Mouse (Mus musculus) heart, embryonic 16.5 days (tissue): ENCODE results near the gene Cyp4a32. TPM values are rescaled to one million over a fixed set of nuclear protein-coding genes. Genes with fewer than 3 reads are reported as not detected.
"Not testable (repeated sequence)": the region's sequence is repeated elsewhere in the genome, so short reads cannot be mapped to it uniquely, and the experiment has no call there.

ENCODE experiments used
- ATAC-seq: fragments of 200-750 bp; cut with Nextera tagmentation; replicated peaks from 2 replicates; pipeline ENCODE4 v1.8.0; 2017; ENCODE audit warnings: moderate number of reproducible peaks; ENCODE audit not compliant: insufficient read depth, low FRiP score; ENCODE audit errors: extremely low read depth
- H3K27ac ChIP-seq: fragments of 300-500 bp; sonication (generic); 2 replicates; pipeline ENCODE4 v1.5.1; 2014; ENCODE audit warnings: mild to moderate bottlenecking, low read length, control low read depth, moderate library complexity
- H3K27me3 ChIP-seq: fragments of 300-500 bp; sonication (generic); 2 replicates; pipeline ENCODE4 v1.6.1; 2014; ENCODE audit warnings: low read length, mixed read lengths; ENCODE audit not compliant: control insufficient read depth, insufficient read depth
- H3K36me3 ChIP-seq: fragments of 300-500 bp; sonication (generic); 2 replicates; pipeline ENCODE4 v1.6.1; 2014; ENCODE audit not compliant: control insufficient read depth, insufficient read depth
- H3K4me1 ChIP-seq: fragments of 300-500 bp; sonication (generic); 2 replicates; pipeline ENCODE4 v1.6.1; 2014; ENCODE audit warnings: low read length, mixed read lengths; ENCODE audit not compliant: control insufficient read depth, insufficient read depth
- H3K4me2 ChIP-seq: fragments of 300-500 bp; sonication (generic); 2 replicates; pipeline ENCODE4 v1.6.1; 2014; ENCODE audit warnings: low read depth, mild to moderate bottlenecking, control low read depth, low read length
- H3K4me3 ChIP-seq: fragments of 300-500 bp; sonication (generic); 2 replicates; pipeline ENCODE4 v1.5.1; 2014; ENCODE audit warnings: mild to moderate bottlenecking, control low read depth, low read length
- H3K9ac ChIP-seq: fragments of 300-500 bp; sonication (generic); 2 replicates; pipeline ENCODE4 v1.6.1; 2014; ENCODE audit warnings: low read length, control low read depth
- H3K9me3 ChIP-seq: fragments of 300-500 bp; sonication (generic); replicated peaks from 2 replicates; pipeline ENCODE4 v1.6.1; 2016; ENCODE audit warnings: low read length; ENCODE audit not compliant: control insufficient read depth
- WGBS: fragments of 180-500 bp; shearing (Covaris S2); extraction: QIAGEN DNeasy Blood & Tissue Kit; methylation state at CpG from one replicate; pipeline ENCODE4 v1.1.7; 2014; 5-methylcytosine and 5-hydroxymethylcytosine counted together
- polyA plus RNA-seq: library from polyadenylated mRNA; unstranded; fragments of >200 nt; fragmentation: Nextera tagmentation; extraction: Ambion mirVana; gene quantifications from 2 replicates; pipeline ENCODE4 v1.2.1, GENCODE M21; 2015

Gene Cyp4a32
- polyA plus RNA-seq: not detected in 2 replicates

DNA sequence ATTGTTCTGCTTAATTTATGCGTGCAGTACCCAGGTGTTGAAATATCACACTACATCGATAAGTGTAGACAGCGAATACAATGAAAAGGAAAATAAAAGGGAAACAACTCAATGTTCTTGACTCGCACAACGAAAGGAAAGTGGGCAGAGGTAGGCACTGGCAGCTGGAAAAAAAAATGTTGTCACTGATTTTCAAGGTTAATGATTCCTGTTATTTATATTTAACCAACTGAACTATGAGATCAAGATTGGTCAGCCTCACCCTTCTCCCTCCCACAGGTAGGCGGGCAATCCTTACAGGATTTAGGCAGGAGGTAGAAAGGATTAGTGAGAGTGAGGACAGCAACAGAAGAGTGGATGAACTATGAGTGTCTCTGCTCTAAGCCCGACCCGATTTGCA, at the start of gene Cyp4a32:
TSS of gene Cyp4a32 (plus strand) at position 359 of the 400 bp plus-strand sequence.
- not testable (repeated sequence) for H3K27me3 ChIP-seq, H3K4me1 ChIP-seq, H3K36me3 ChIP-seq, H3K9me3 ChIP-seq, H3K27ac ChIP-seq, H3K4me2 ChIP-seq, H3K9ac ChIP-seq, H3K4me3 ChIP-seq, ATAC-seq
- WGBS: 78% methylated on average over 8 of the region's 8 CpGs

DNA sequence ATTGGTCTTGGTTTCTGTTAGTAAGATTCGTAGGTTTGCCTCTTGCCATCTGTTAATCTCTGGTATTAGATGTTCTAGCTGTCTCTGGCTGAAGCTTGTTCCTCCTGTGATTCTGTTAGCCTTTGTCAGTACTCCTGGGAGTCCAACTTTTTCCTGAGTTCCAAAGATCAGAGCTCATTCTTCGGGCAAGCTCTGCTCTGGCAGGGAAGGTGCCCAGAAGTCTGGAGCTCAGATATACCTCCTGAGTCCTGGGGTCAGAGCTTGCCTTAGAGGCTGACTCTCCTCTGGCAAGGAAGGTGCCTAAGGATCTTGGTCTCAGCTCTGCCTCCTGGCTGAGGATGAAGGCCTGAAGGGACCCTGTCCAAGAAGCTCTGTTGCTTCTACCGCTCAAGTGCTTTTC, 48.0 kb upstream of the Cyp4a32 start:
- H3K4me2 ChIP-seq: no peak overlapping the region
- H3K27ac ChIP-seq: no peak overlapping the region
- no peak for ATAC-seq
- no peak overlapping the region for H3K9ac ChIP-seq
- no peaks in the 10 kb centered on the region for H3K9me3 ChIP-seq
- H3K27me3 ChIP-seq: no peaks in the 10 kb centered on the region
- H3K4me3 ChIP-seq: no peak overlapping the region
- H3K36me3 ChIP-seq: no peaks in the 10 kb centered on the region
- 77% methylated on average over 3 of the region's 3 CpGs for WGBS
- H3K4me1 ChIP-seq: no peaks in the 10 kb centered on the region

DNA sequence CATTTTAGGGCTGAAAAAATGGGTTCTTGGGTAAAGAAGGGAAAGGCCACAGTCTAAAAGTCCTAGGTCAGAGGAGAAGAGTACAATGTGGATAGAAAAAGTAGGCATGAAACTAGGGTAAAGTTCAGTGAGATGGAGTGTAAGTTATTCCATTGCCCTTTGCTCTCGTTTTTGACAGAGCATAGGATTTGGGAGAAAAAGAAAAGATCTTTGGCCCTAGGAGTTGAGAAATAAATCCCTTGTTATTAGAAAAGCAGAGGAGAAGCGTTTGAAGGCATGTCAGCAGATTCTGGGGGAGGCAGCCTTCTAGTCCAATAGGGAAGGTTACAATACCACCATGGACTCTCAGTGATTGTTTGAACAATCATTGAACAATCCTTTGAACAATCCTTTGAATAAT, 45.3 kb upstream of the Cyp4a32 start:
- H3K4me2 ChIP-seq: no peak overlapping the region
- no peaks in the 10 kb centered on the region for H3K27me3 ChIP-seq
- H3K36me3 ChIP-seq: no peaks in the 10 kb centered on the region
- no peaks in the 10 kb centered on the region for H3K4me1 ChIP-seq
- H3K9ac ChIP-seq: no peak overlapping the region
- no peak overlapping the region for H3K4me3 ChIP-seq
- no peak overlapping the region for H3K27ac ChIP-seq
- no peak for ATAC-seq
- no peaks in the 10 kb centered on the region for H3K9me3 ChIP-seq
- WGBS: 43% methylated on average over 2 of the region's 2 CpGs

DNA sequence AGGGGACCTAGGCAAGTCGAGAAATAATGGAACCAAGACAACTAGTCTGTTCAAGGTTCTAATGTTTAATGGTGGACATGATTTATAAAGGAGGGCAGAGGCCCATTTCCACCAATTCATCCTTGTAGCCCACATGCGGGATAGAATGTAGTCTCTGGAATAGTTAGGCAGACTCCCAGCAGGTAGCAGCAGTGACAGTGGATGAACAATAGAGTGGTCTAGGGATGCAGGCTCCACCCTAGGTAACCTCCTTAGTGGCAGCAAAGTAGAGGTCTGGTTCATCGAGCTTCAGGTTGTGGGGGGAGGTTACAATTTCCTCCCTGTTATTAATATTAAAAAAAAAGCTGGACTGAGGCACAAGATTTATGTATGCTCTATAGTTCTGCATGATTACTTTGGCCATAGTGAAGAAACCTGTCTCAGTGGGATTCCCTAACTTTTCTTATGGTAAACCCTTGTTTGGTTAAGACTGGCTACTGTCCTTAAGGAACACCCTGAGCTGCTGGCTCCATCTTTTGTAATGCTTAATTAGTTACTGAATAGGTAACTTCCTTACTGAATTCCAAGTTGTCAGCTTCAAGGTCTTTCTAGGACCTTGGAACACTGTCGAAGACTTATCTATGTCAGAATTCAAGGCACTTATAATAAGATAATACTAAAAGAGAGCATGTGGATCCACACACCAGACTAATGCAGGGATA, 42.8 kb upstream of the Cyp4a32 start:
- H3K9me3 ChIP-seq: no peaks in the 10 kb centered on the region
- H3K9ac ChIP-seq: no peak overlapping the region
- no peak overlapping the region for H3K4me3 ChIP-seq
- H3K4me2 ChIP-seq: no peak overlapping the region
- H3K36me3 ChIP-seq: no peaks in the 10 kb centered on the region
- ATAC-seq: no peak
- no peak overlapping the region for H3K27ac ChIP-seq
- H3K4me1 ChIP-seq: no peaks in the 10 kb centered on the region
- WGBS: 70% methylated on average over 4 of the region's 4 CpGs
- no peaks in the 10 kb centered on the region for H3K27me3 ChIP-seq

DNA sequence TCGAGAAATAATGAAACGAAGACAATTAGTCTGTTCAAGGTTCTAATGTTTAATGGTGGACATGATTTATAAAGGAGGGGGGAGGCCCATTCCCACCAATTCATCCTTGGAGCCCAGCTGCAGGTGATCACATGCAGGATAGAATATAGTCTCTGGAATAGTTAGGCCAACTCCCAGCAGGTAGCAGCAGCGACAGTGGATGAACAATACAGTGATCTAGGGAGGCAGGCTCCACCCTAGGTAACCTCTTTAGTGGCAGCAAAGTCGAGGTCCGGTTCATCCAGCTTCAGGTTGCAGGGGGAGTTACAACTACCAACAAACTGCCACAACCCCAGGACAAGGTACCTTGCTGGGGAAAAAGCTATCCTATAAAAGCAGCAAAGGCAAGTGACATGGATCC, 39.5 kb upstream of the Cyp4a32 start:
- not testable (repeated sequence) for ATAC-seq, H3K4me3 ChIP-seq, H3K4me1 ChIP-seq, H3K9me3 ChIP-seq, H3K4me2 ChIP-seq, H3K27me3 ChIP-seq, H3K9ac ChIP-seq, H3K36me3 ChIP-seq, H3K27ac ChIP-seq
- WGBS: 67% methylated on average over 5 of the region's 5 CpGs

DNA sequence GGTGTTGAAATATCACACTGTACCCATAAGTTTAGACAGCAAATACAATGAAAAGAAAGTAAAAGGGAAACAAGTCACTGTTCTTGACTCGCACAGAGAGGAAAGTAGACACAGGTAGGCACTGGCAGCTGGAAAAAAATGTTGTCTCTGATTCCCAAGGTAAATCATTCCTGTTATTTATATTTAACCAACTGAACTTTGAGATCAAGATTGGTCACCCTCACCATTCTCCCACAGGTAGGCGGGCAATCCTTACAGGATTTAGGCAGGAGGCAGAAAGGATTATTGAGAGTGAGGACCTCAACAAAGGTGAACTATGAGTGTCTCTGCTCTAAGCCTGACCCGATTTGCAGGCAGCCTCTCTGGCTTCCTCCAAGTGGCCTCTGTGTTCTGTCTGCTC, 37.4 kb upstream of the Cyp4a32 start, which contains the start of gene Cyp4a31:
TSS of gene Cyp4a31 (plus strand) at position 249 of the 400 bp plus-strand sequence.
- H3K9me3 ChIP-seq: no peaks in the 10 kb centered on the region
- H3K4me1 ChIP-seq: no peaks in the 10 kb centered on the region
- no peak within 1 kb of the TSS for H3K4me3 ChIP-seq
- H3K36me3 ChIP-seq: no peaks in the 10 kb centered on the region
- H3K9ac ChIP-seq: no peak within 1 kb of the TSS
- no peaks in the 10 kb centered on the region for H3K27me3 ChIP-seq
- H3K4me2 ChIP-seq: no peak within 1 kb of the TSS
- WGBS: 71% methylated on average over 3 of the region's 3 CpGs
- no peak within 1 kb of the TSS for H3K27ac ChIP-seq
- no peak for ATAC-seq

DNA sequence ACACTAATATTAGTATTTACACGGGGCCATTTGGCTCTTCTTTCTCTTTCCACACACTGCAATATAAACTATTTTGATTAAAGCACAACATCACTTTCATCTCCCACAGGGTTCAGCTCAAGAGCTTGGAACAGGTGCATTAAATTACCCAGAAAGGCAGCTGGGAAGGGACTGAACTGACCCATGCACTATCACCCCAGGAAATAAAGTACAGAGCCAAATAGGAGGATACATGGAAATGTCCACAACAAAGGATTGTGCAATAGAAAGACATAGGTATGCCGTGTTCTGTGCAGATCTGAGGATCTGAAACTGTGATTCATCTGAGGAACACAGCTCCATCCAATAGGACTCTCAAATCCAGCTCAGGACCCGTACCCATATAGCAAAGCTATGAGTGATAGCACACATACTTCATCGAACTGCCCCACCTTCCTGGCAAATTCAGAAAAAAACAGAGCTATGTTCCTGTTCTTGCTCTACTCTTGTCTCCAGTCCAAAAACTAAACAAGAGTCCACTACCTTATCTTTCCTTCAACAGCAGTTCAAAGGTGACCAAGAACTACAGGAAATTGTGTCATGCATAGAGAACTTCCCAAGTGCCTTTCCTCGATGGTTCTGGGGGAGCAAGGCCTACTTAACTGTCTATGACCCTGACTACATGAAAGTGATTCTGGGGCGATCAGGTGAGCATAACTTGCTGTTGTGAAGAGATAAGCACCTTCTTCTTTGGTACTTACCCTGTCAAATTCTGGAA, 36.1 kb upstream of the Cyp4a32 start:
- not testable (repeated sequence) for H3K9ac ChIP-seq, H3K27me3 ChIP-seq, H3K4me1 ChIP-seq, H3K4me3 ChIP-seq, H3K9me3 ChIP-seq, H3K27ac ChIP-seq, H3K36me3 ChIP-seq, ATAC-seq, H3K4me2 ChIP-seq
- 57% methylated on average over 6 of the region's 6 CpGs for WGBS

DNA sequence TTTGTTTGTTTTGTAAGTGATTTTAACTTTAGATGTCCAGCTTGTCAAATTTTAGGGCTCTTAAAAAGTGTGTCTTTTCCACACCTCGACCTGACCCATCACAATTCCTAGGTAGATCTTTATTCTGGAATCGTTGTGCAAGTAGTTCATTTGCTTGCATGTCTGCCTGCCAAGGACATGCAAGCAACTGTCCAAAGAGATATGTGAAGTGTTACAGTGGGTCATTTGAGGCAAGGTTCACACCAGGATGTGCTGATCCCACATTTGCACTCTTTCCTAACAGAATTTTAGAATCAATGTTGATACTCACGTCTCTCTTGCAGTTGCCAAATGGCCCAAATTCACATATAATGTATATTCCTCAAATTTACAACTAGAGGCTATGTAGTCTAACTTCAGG, 25.5 kb upstream of the Cyp4a32 start:
- Histone ChIP-seq H3K27ac (no peak overlapping the region), H3K4me1 (no peaks in the 10 kb centered on the region), H3K36me3 (no peaks in the 10 kb centered on the region), H3K9me3 (no peaks in the 10 kb centered on the region), H3K27me3 (no peaks in the 10 kb centered on the region), H3K4me3 (no peak overlapping the region), H3K9ac (no peak overlapping the region), H3K4me2 (no peak overlapping the region)
- ATAC-seq: no peak
- 73% methylated on average over 3 of the region's 3 CpGs for WGBS

DNA sequence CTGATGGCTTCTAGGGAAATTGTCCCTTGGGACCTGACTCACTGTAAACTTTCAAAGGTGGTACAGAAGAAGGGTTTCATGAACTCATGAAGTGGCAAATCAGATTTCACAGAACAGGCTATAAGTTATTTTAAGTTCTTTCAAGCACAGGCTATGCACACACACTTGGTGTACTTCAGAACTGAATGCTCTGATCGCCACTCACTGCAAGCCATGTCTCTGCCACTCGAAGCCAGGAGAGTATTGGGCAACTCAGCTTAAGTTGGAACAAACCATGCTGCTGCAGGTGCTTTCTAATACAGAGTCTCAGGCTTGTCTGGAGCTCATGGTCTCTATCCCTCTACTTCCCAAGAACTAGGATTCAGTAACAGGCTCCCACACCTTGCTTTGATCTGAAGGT, 25.0 kb upstream of the Cyp4a32 start:
- no peaks in the 10 kb centered on the region for H3K36me3 ChIP-seq
- no peak overlapping the region for H3K9ac ChIP-seq
- no peaks in the 10 kb centered on the region for H3K27me3 ChIP-seq
- no peaks in the 10 kb centered on the region for H3K4me1 ChIP-seq
- no peak overlapping the region for H3K4me3 ChIP-seq
- no peak overlapping the region for H3K27ac ChIP-seq
- no peaks in the 10 kb centered on the region for H3K9me3 ChIP-seq
- H3K4me2 ChIP-seq: no peak overlapping the region
- ATAC-seq: no peak
- 67% methylated on average over 2 of the region's 2 CpGs for WGBS
